Mouse (Mus musculus) cerebral cortex, adult 2 months (tissue): ENCODE results near the gene Dop1a.

Experiments
- WGBS: fragments of 180-500 bp; shearing (Covaris S2); methylation state at CpG from one replicate; pipeline ENCODE4 v1.1.7; 2018; 5-methylcytosine and 5-hydroxymethylcytosine counted together

Gene Dop1a

GRCm38 (mm10) chr9:86499083-86499482 is 32.1 kb downstream of the Dop1a start:
- WGBS: 66% methylated on average over 3 of the region's 3 CpGs

- 81% methylated on average over 4 of the region's 4 CpGs for WGBS
These were observed 40.5 kb downstream of the Dop1a start for GRCm38 (mm10) chr9:86507437-86507836.

GRCm38 (mm10) chr9:86513733-86514132 is 46.8 kb downstream of the Dop1a start:
- WGBS: 68% methylated on average over 5 of the region's 5 CpGs

- 91% methylated on average over 3 of the region's 3 CpGs for WGBS
These were observed 47.4 kb downstream of the Dop1a start for GRCm38 (mm10) chr9:86514390-86514789.

GRCm38 (mm10) chr9:86514798-86515197 is 47.8 kb downstream of the Dop1a start:
- 76% methylated on average over 4 of the region's 4 CpGs for WGBS

GRCm38 (mm10) chr9:86525600-86525999 is 58.6 kb downstream of the Dop1a start:
- WGBS: 69% methylated on average over 2 of the region's 2 CpGs

- WGBS: 92% methylated on average over 5 of the region's 5 CpGs
These were observed 67.1 kb downstream of the Dop1a start for GRCm38 (mm10) chr9:86534071-86534470.

GRCm38 (mm10) chr9:86543451-86543850 is 76.5 kb downstream of the Dop1a start:
- WGBS: 43% methylated on average over 3 of the region's 3 CpGs

- 60% methylated on average over 1 of the region's 1 CpGs for WGBS
These were observed 77.6 kb downstream of the Dop1a start for GRCm38 (mm10) chr9:86544559-86544958.

GRCm38 (mm10) chr9:86549637-86550162 is 82.7 kb downstream of the Dop1a start:
- WGBS: 81% methylated on average over 5 of the region's 5 CpGs

- WGBS: 63% methylated on average over 3 of the region's 3 CpGs
These were observed 83.8 kb downstream of the Dop1a start for GRCm38 (mm10) chr9:86550717-86551116.

- WGBS: 71% methylated on average over 9 of the region's 9 CpGs
These were observed 86.9 kb downstream of the Dop1a start for GRCm38 (mm10) chr9:86553886-86554285.

- 72% methylated on average over 4 of the region's 4 CpGs for WGBS
These were observed 87.7 kb downstream of the Dop1a start for GRCm38 (mm10) chr9:86554641-86555040.

- 85% methylated on average over 3 of the region's 3 CpGs for WGBS
These were observed 93.6 kb downstream of the Dop1a start for GRCm38 (mm10) chr9:86560543-86560942.

GRCm38 (mm10) chr9:86569314-86569910 is 102.5 kb downstream of the Dop1a start:
- 86% methylated on average over 3 of the region's 3 CpGs for WGBS

- 69% methylated on average over 10 of the region's 10 CpGs for WGBS
These were observed 103.4 kb downstream of the Dop1a start for GRCm38 (mm10) chr9:86570261-86570890.

GRCm38 (mm10) chr9:86570946-86571345 is 104.0 kb downstream of the Dop1a start:
- WGBS: 5% methylated on average over 8 of the region's 8 CpGs

- WGBS: under 1% methylated on average over 59 of the region's 59 CpGs
These were observed 104.7 kb downstream of the Dop1a start, which contains the start of the genes Pgm3 and Rwdd2a for GRCm38 (mm10) chr9:86571540-86572135. Gene Pgm3, minus strand, starts transcription at chr9:86571842. Gene Rwdd2a, plus strand, starts transcription at chr9:86571991.

- WGBS: under 1% methylated on average over 25 of the region's 25 CpGs
These were observed 105.2 kb downstream of the Dop1a start for GRCm38 (mm10) chr9:86572196-86572595.

GRCm38 (mm10) chr9:86572636-86573291 is 105.8 kb downstream of the Dop1a start:
- WGBS: 5% methylated on average over 13 of the region's 13 CpGs

GRCm38 (mm10) chr9:86573616-86574303 is 106.8 kb downstream of the Dop1a start:
- 79% methylated on average over 20 of the region's 20 CpGs for WGBS

- WGBS: 54% methylated on average over 6 of the region's 6 CpGs
These were observed 108.2 kb downstream of the Dop1a start for GRCm38 (mm10) chr9:86575178-86575577.
